Mouse (Mus musculus) stomach, embryonic 15.5 days (tissue): ENCODE results near the gene Foxn3. TPM values are rescaled to one million over a fixed set of nuclear protein-coding genes. Genes with fewer than 3 reads are reported as not detected.

ENCODE experiments used
- ATAC-seq: fragments of 200-750 bp; cut with Nextera tagmentation; 2 replicates; pipeline ENCODE4 v1.8.0; 2017; ENCODE audit warnings: low read depth, moderate number of reproducible peaks, moderate TSS enrichment; ENCODE audit not compliant: insufficient read depth, low FRiP score
- H3K27ac ChIP-seq: fragments of 300-500 bp; sonication (generic); 2 replicates; pipeline ENCODE4 v1.5.1; 2015; ENCODE audit warnings: mild to moderate bottlenecking, inconsistent platforms
- H3K27me3 ChIP-seq: fragments of 300-500 bp; sonication (generic); replicated peaks from 2 replicates; pipeline ENCODE4 v1.6.1; 2015; ENCODE audit warnings: inconsistent platforms
- H3K36me3 ChIP-seq: fragments of 300-500 bp; sonication (generic); 2 replicates; pipeline ENCODE4 v1.6.1; 2015; ENCODE audit warnings: inconsistent platforms
- H3K4me1 ChIP-seq: fragments of 300-500 bp; sonication (generic); 2 replicates; pipeline ENCODE4 v1.6.1; 2015; ENCODE audit warnings: inconsistent platforms
- H3K4me2 ChIP-seq: fragments of 300-500 bp; sonication (generic); 2 replicates; pipeline ENCODE4 v1.6.1; 2015; ENCODE audit warnings: mild to moderate bottlenecking, inconsistent platforms
- H3K4me3 ChIP-seq: fragments of 300-500 bp; sonication (generic); replicated peaks from 2 replicates; pipeline ENCODE4 v1.5.1; 2015; ENCODE audit warnings: inconsistent platforms
- H3K9ac ChIP-seq: fragments of 300-500 bp; sonication (generic); 2 replicates; pipeline ENCODE4 v1.6.1; 2015; ENCODE audit warnings: inconsistent platforms
- H3K9me3 ChIP-seq: fragments of 300-500 bp; sonication (generic); 2 replicates; pipeline ENCODE4 v1.6.1; 2016; ENCODE audit warnings: inconsistent platforms
- WGBS: fragments of 180-500 bp; shearing (Covaris S2); methylation state at CpG from one replicate; pipeline ENCODE4 v1.1.7; 2015; 5-methylcytosine and 5-hydroxymethylcytosine counted together
- polyA plus RNA-seq: library from polyadenylated mRNA; unstranded; fragments of >200 nt; fragmentation: Nextera tagmentation; extraction: Ambion mirVana; gene quantifications from 2 replicates; pipeline ENCODE4 v1.2.1, GENCODE M21; 2015

Gene Foxn3
- polyA plus RNA-seq, 1 experiment from 2014 or later, result 58.0 TPM

DNA sequence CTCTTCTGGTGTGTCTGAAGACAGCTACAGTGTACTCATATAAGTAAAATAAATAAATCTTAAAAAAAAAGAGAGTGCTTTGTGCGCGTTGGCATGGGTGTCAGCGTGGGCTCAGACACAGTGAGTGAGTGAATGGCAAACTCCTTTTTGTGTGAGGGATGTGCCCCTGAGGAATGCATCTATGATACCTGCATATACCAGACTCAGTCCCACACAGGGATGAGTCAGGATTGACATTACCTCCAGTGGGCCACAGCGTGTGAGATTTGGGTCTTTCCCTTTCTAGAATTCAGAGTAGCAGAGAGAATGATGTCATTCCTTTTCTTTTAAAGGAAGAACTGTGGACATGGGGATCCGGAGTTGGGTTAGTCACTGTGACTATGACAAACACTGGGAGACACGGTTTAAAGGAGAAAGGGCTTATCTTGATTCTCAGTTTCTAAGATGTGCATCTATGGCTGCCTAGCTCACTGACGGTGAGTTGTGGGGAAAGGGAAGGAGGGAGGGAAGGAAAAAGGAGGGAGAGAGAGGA, 380.1 kb downstream of the Foxn3 start:
- Histone ChIP-seq H3K36me3 (no peaks in the 10 kb centered on the region), H3K4me3 (no peak overlapping the region), H3K9ac (no peak overlapping the region), H3K9me3 (no peaks in the 10 kb centered on the region), H3K27ac (no peak overlapping the region), H3K27me3 (no peaks in the 10 kb centered on the region), H3K4me2 (no peak overlapping the region), H3K4me1 (no peaks in the 10 kb centered on the region)
- ATAC-seq, result no peak
- 75% methylated on average over 7 of the region's 7 CpGs for WGBS

DNA sequence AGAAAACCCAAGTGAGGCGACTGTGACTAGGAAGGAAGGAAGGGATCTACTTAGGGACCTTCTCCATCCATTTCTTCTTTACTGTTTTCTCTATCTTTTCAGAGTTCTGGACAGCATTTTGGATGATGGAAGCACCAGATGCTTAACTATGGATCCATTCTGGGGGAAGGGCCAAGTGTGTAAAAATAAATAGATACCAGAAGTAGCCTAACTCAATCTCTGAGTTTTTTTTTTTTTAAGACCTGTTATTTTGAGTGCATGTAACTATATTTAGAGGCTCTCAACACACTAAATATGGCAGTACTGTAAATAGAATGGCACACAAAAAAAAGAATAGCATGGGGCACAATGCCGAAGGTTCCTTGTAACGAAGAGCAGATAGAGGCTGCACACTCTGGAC, 381.0 kb downstream of the Foxn3 start:
- Histone ChIP-seq H3K36me3 (no peaks in the 10 kb centered on the region), H3K27ac (no peak overlapping the region), H3K9me3 (no peaks in the 10 kb centered on the region), H3K4me2 (no peak overlapping the region), H3K4me1 (no peaks in the 10 kb centered on the region), H3K27me3 (no peaks in the 10 kb centered on the region), H3K4me3 (no peak overlapping the region), H3K9ac (no peak overlapping the region)
- WGBS, result 91% methylated on average over 3 of the region's 3 CpGs
- no peak for ATAC-seq

DNA sequence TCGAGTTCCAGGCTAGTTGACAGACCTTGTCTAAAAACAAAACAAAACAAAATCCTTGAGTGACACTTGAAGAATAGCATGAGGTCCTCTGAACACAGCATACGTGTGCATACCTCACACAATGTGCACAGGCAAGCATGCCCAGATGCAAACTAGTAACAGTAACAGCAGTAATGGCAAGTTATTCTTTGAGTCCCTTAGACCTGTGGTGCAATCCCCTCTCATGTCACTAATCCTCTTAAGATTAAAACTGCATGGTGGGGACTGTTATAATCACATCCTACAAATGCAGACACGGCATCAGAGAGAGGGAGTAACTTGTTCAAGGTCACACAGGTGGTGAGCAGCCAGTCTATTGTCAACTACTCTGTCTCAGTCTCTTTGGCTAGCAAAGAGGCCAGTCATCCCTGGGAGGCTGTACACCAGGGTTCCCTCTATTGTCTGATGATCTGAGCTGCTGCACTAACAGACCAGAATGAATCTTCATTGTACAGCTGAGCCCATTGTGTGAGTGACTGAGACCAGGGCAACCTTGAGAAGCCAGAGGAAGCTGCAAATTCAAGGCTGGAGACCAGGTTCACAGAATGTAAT, 383.1 kb downstream of the Foxn3 start:
- H3K27ac ChIP-seq, result no peak overlapping the region
- no peak overlapping the region for H3K4me3 ChIP-seq
- no peak overlapping the region for H3K4me2 ChIP-seq
- ATAC-seq, result no peak
- H3K36me3 ChIP-seq, result no peaks in the 10 kb centered on the region
- H3K4me1 ChIP-seq, result no peaks in the 10 kb centered on the region
- 68% methylated on average over 3 of the region's 3 CpGs for WGBS
- no peaks in the 10 kb centered on the region for H3K27me3 ChIP-seq
- no peak overlapping the region for H3K9ac ChIP-seq
- H3K9me3 ChIP-seq, result no peaks in the 10 kb centered on the region

DNA sequence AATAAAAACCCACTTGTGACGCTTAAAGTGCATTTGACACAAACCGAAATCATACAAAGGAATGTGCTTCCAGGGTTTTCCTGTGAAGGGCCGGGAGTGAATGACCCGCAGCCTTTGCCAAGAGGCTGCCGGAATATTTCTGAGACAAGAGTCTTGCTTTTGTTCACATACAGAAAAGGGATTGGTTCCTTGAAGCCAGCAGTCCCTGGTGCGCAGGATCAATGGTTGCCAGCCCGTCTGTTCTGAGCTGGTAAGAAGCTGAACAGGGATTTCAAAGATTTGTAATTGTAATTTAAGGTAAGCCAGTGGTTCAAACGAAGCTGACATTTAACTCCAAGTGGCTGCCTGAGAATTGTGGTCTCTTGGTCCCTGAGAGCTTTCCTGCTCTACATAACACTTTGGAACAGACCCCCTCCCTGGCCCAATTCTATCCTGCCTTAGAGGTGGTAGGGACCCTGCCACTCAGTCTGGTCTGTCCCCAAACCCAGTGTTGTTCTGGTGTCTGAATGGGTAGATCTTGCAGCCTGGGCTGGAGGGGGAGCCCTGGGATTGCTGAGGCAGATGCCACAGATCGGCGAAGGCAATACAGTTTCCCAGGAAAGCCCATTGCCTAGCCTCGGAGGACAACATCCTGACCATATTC, 388.3 kb downstream of the Foxn3 start:
- Histone ChIP-seq H3K9me3 (no peaks in the 10 kb centered on the region), H3K4me1 (no peaks in the 10 kb centered on the region), H3K27ac (no peak overlapping the region), H3K9ac (no peak overlapping the region), H3K4me2 (no peak overlapping the region), H3K36me3 (no peaks in the 10 kb centered on the region), H3K27me3 (no peaks in the 10 kb centered on the region), H3K4me3 (no peak overlapping the region)
- no peak for ATAC-seq
- 72% methylated on average over 11 of the region's 11 CpGs for WGBS

DNA sequence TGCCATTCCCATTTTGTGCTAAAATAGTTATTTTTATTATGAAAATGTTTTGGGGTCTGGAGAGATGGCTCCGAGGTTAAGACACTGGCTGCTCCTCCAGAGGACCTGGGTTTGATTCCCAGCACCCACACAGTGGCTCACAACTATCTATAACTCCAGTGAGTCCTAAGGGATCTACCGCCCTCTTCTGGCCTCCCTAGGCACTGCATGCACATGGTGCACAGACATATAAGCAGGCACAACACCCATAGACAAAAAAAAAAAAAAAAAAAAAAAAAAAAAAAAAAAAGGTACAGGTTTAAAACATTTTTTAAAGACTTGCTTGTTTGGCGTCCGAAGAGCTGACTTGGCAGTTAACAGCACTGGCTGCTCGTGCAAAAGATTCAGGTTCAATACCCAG, 391.2 kb downstream of the Foxn3 start:
- H3K27ac ChIP-seq, result no peak overlapping the region
- no peak overlapping the region for H3K4me2 ChIP-seq
- H3K9me3 ChIP-seq, result no peaks in the 10 kb centered on the region
- no peak overlapping the region for H3K4me3 ChIP-seq
- WGBS, result 84% methylated on average over 5 of the region's 5 CpGs
- H3K27me3 ChIP-seq, result no peaks in the 10 kb centered on the region
- ATAC-seq, result no peak
- no peaks in the 10 kb centered on the region for H3K4me1 ChIP-seq
- H3K36me3 ChIP-seq, result no peaks in the 10 kb centered on the region
- H3K9ac ChIP-seq, result no peak overlapping the region

DNA sequence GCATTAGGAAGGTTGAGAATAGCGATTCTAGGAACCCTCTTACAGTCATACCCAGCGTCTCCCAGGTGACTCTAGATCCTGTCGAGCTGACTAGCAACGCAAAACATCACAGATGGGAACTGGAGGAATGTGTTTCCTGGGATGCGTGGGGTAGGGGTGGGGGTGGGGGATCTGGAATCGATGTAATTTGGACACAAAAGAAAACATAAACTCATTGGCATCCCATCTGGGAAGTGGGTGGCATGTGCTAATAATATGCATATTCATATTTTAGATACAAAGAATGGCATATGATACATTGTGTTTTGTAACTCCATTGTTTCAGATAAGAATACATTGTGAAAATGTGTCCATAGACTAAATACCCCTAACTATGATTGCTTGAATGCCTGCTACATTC, 393.5 kb downstream of the Foxn3 start:
- Histone ChIP-seq H3K4me2 (no peak overlapping the region), H3K27ac (no peak overlapping the region), H3K4me3 (no peak overlapping the region), H3K27me3 (no peaks in the 10 kb centered on the region), H3K9ac (no peak overlapping the region), H3K36me3 (no peaks in the 10 kb centered on the region), H3K9me3 (no peaks in the 10 kb centered on the region), H3K4me1 (no peaks in the 10 kb centered on the region)
- WGBS, result 86% methylated on average over 6 of the region's 6 CpGs
- ATAC-seq, result no peak

DNA sequence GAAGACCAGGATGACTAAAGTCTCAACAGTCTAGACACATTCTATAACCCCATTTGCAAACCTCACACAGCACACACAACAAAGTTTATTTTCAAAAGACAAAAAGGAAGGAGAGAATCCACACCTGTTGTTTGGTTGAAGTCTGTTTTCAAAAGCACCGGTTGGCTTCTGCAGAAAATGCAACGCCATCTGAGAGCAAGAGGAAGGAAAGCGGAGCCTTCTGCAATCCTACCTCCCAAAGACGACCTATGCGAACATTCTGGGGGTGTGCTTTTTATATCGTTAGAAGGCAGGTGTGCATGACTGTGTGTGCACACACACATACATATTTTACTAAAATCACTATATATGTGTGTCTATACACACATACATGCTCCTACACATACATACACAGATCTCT, 397.3 kb downstream of the Foxn3 start:
- Histone ChIP-seq H3K4me3 (no peak overlapping the region), H3K36me3 (no peaks in the 10 kb centered on the region), H3K4me2 (no peak overlapping the region), H3K27me3 (no peaks in the 10 kb centered on the region), H3K9me3 (no peaks in the 10 kb centered on the region), H3K4me1 (no peaks in the 10 kb centered on the region), H3K27ac (no peak overlapping the region), H3K9ac (no peak overlapping the region)
- WGBS, result 84% methylated on average over 6 of the region's 6 CpGs
- ATAC-seq, result no peak

DNA sequence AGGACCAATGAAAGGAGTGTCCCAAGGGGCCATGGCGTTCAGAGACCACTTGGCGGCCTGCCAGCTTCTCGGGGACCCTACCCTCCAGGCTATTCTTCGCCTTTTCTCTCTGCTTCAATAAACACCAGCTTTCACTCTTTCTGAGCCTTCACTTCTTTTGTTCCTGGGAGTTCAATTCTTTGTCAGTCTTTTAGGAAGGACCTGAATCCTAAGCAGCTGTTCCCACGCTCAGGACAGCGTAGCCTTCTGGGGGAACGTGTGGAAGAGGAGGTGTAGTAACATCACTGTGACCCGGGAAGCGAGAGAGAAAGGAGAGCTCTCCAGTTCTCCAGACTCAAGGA, 400.1 kb downstream of the Foxn3 start:
- H3K27me3 ChIP-seq, result no peaks in the 10 kb centered on the region
- no peak for ATAC-seq

DNA sequence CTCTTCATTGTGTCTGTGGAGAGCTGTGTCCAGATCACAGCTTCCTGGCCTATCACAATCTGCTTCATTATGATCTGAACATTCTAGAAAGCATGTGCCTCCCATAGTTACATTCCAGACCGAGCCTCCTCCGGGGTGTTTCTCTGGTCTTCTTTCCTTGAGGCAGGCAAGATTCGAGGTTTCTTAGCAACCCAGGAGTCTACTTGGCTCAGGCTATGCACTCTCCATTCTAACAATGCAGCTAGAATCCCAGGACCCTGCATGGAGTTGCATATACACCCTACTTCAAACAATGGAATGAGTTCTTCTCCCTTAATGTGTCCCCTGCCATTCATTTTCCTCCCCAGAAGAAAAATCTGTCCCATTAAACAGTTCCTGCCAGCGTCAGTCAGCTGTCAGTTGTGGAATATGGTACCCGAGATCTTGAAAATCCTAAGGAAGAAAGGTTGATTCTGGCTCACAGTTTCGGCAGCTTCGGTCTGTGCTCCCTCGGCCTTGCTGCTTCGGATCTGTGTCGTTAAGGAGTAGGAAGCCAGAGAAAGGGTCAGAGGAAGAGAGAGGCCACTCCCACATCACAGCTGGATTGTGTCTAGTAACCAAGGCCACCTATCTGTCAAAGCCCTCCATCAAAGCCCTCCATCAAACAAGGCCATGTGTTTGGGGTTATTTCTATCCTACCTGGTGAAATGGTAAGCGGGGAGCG, 400.6 kb downstream of the Foxn3 start:
- 79% methylated on average over 12 of the region's 12 CpGs for WGBS
- ATAC-seq, result no peak
- Histone ChIP-seq H3K36me3 (no peaks in the 10 kb centered on the region), H3K4me3 (no peak overlapping the region), H3K4me2 (no peak overlapping the region), H3K4me1 (0 out of 2 replicates have a peak, but pooled peaks cover 4% of the 10 kb centered on the region), H3K27ac (no peak overlapping the region), H3K9ac (no peak overlapping the region), H3K9me3 (no peaks in the 10 kb centered on the region), H3K27me3 (no peaks in the 10 kb centered on the region)

More for the DNA sequence above, 400.1 kb downstream of the Foxn3 start:
- WGBS, result 77% methylated on average over 9 of the region's 9 CpGs
- H3K9ac ChIP-seq, result no peak overlapping the region
- H3K27ac ChIP-seq, result no peak overlapping the region
- no peaks in the 10 kb centered on the region for H3K9me3 ChIP-seq
- H3K4me3 ChIP-seq, result no peak overlapping the region
- H3K36me3 ChIP-seq, result no peaks in the 10 kb centered on the region
- 0 out of 2 replicates have a peak, but pooled peaks cover 4% of the 10 kb centered on the region for H3K4me1 ChIP-seq
- H3K4me2 ChIP-seq, result no peak overlapping the region

DNA sequence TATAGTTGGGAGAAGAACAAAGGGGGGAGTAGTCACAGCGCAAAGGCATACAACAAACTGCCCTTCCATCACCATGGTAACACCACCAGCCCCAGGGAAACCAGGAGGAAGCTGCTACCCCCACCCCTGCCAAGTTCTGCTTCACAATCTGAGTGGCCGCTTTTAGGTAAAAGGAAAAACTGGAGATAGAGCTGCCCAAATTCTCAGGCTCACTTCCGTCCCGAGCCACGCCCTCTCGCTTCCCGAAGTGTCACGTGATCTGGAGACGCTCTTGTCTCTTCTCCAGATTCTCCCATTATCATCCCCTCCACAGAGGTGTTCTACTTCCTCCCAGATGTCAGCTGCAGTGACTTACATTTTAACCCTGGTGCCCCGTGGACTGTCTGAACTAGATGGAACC, 401.2 kb downstream of the Foxn3 start:
- H3K27me3 ChIP-seq, result no peaks in the 10 kb centered on the region
- H3K9ac ChIP-seq, result no peak overlapping the region
- no peaks in the 10 kb centered on the region for H3K9me3 ChIP-seq
- 72% methylated on average over 10 of the region's 10 CpGs for WGBS
- 0 out of 2 replicates have a peak, but pooled peaks cover 4% of the 10 kb centered on the region for H3K4me1 ChIP-seq
- no peak for ATAC-seq
- no peaks in the 10 kb centered on the region for H3K36me3 ChIP-seq
- H3K4me3 ChIP-seq, result no peak overlapping the region
- no peak overlapping the region for H3K4me2 ChIP-seq
- no peak overlapping the region for H3K27ac ChIP-seq

DNA sequence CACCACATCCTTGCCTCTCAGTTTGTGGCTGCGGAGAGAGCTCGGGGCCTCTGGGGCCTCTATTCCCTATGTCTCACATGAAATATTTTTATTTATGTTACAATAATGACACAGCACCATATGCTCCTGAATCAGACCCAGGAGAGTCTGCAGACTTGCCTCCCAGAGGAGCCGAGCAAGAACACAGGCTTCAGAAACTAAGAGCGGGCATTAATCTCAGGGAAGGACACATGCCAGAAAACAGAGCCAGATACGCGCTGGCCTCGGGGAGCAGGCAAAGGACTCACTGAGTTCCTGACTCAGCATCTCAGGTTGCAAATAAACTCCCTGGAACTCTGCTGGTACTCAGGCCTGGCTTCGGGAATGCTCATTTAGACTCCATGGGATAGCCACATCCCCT, 403.3 kb downstream of the Foxn3 start:
- no peak overlapping the region for H3K4me2 ChIP-seq
- 0 out of 2 replicates have a peak, but pooled peaks cover 4% of the 10 kb centered on the region for H3K4me1 ChIP-seq
- ATAC-seq, result no peak
- no peak overlapping the region for H3K9ac ChIP-seq
- no peaks in the 10 kb centered on the region for H3K27me3 ChIP-seq
- no peak overlapping the region for H3K27ac ChIP-seq
- no peaks in the 10 kb centered on the region for H3K9me3 ChIP-seq
- H3K4me3 ChIP-seq, result no peak overlapping the region
- no peaks in the 10 kb centered on the region for H3K36me3 ChIP-seq
- WGBS, result 64% methylated on average over 8 of the region's 8 CpGs

DNA sequence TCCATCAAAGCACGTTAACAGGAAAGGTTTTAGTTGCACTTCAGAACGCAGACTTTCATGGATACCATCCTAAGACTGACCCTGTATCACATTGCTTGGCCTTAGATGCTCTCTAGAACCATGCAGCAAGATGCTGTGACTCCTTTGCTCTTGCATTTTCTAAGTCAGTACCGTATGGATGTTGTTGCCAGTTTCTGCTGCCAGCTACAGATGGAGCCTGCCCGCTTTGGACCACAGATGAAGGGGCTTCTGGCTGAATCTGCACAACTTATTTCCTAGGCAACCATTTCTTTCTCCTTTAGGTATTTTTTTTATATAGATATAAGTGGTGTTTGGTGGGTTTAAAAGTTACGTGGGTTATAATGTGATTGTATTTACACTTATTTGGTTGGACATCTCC, 407.5 kb downstream of the Foxn3 start:
- H3K27ac ChIP-seq, result no peak overlapping the region
- 0 out of 2 replicates have a peak, but pooled peaks cover 4% of the 10 kb centered on the region for H3K4me1 ChIP-seq
- no peak overlapping the region for H3K9ac ChIP-seq
- no peaks in the 10 kb centered on the region for H3K36me3 ChIP-seq
- no peaks in the 10 kb centered on the region for H3K9me3 ChIP-seq
- no peak overlapping the region for H3K4me2 ChIP-seq
- WGBS, result 91% methylated on average over 5 of the region's 5 CpGs
- ATAC-seq, result no peak
- H3K4me3 ChIP-seq, result no peak overlapping the region
- no peaks in the 10 kb centered on the region for H3K27me3 ChIP-seq
